Mouse (Mus musculus): ENCODE data around the gene Golga1. TPM values are rescaled to one million over a fixed set of nuclear protein-coding genes. Genes with fewer than 3 reads are reported as not detected.
"Not testable (repeated sequence)": the region's sequence is repeated elsewhere in the genome, so short reads cannot be mapped to it uniquely, and the experiment has no call there.

Golga1 gene
- polyA plus RNA-seq, 1 experiment from 2014 or later, result 34.6 TPM

GRCm38 (mm10) chr2:39011264-39011663, 54.1 kb downstream of the Golga1 start:
- H3K4me3 ChIP-seq (ENCODE audit: low read depth, low read length), result no peak overlapping the region
- H3K4me1 ChIP-seq (ENCODE audit: control insufficient read depth, insufficient read depth, low read length), result peaks cover 18% of the 10 kb centered on the region
- H3K4me2 ChIP-seq (ENCODE audit: low read depth, low read length), result no peak overlapping the region
- H3K27me3 ChIP-seq (ENCODE audit: control insufficient read depth, insufficient read depth, low read length), result no peaks in the 10 kb centered on the region
- H3K36me3 ChIP-seq (ENCODE audit: control insufficient read depth, insufficient read depth, low read length), result peaks cover 21% of the 10 kb centered on the region
- no peak overlapping the region for H3K27ac ChIP-seq (ENCODE audit: low read depth, low read length)
- ATAC-seq (ENCODE audit: low read depth), result no peak
- no peaks in the 10 kb centered on the region for H3K9me3 ChIP-seq (ENCODE audit: control insufficient read depth, low read length)
- H3K9ac ChIP-seq (replicated peaks; ENCODE audit: low read depth, low read length), result no peak overlapping the region

- not testable (repeated sequence) for H3K9ac ChIP-seq (replicated peaks; ENCODE audit: low read depth, low read length); H3K27ac ChIP-seq (ENCODE audit: low read depth, low read length); ATAC-seq (ENCODE audit: low read depth); H3K4me3 ChIP-seq (ENCODE audit: low read depth, low read length); H3K4me2 ChIP-seq (ENCODE audit: low read depth, low read length); H3K9me3 ChIP-seq (ENCODE audit: control insufficient read depth, low read length); H3K27me3 ChIP-seq (ENCODE audit: control insufficient read depth, insufficient read depth, low read length)
- Histone ChIP-seq H3K36me3 (ENCODE audit: control insufficient read depth, insufficient read depth, low read length) (peaks cover 11% of the 10 kb centered on the region), H3K4me1 (ENCODE audit: control insufficient read depth, insufficient read depth, low read length) (peaks cover 23% of the 10 kb centered on the region)
- 85% methylated on average over 5 of the region's 5 CpGs for WGBS
Observed at GRCm38 (mm10) chr2:39010144-39010543, 55.2 kb downstream of the Golga1 start.

GRCm38 (mm10) chr2:39008954-39009365, 56.4 kb downstream of the Golga1 start:
- Histone ChIP-seq H3K9me3 (ENCODE audit: control insufficient read depth, low read length) (no peaks in the 10 kb centered on the region), H3K27ac (ENCODE audit: low read depth, low read length) (peak overlapping the region; percentile 89; the same call in 1 of the 2 replicates), H3K9ac (replicated peaks; ENCODE audit: low read depth, low read length) (peak overlapping the region; percentile 81), H3K27me3 (ENCODE audit: control insufficient read depth, insufficient read depth, low read length) (no peaks in the 10 kb centered on the region), H3K4me3 (ENCODE audit: low read depth, low read length) (peak overlapping the region; percentile 82), H3K4me2 (ENCODE audit: low read depth, low read length) (peak overlapping the region; percentile 96), H3K36me3 (ENCODE audit: control insufficient read depth, insufficient read depth, low read length) (peaks cover 3% of the 10 kb centered on the region; the same call in 1 of the 2 replicates), H3K4me1 (ENCODE audit: control insufficient read depth, insufficient read depth, low read length) (peaks cover 27% of the 10 kb centered on the region)
- 26% methylated on average over 3 of the region's 3 CpGs for WGBS
- ATAC-seq (ENCODE audit: low read depth), result no peak

GRCm38 (mm10) chr2:39008350-39008851, 56.9 kb downstream of the Golga1 start:
- peak overlapping the region; percentile 89 for H3K27ac ChIP-seq (ENCODE audit: low read depth, low read length)
- H3K4me2 ChIP-seq (ENCODE audit: low read depth, low read length), result peak overlapping the region; percentile 96
- peak overlapping the region; percentile 82 for H3K4me3 ChIP-seq (ENCODE audit: low read depth, low read length)
- peaks cover 33% of the 10 kb centered on the region for H3K4me1 ChIP-seq (ENCODE audit: control insufficient read depth, insufficient read depth, low read length)
- no peaks in the 10 kb centered on the region for H3K9me3 ChIP-seq (ENCODE audit: control insufficient read depth, low read length)
- H3K36me3 ChIP-seq (ENCODE audit: control insufficient read depth, insufficient read depth, low read length), result no peaks in the 10 kb centered on the region; the same call in 1 of the 2 replicates
- ATAC-seq (ENCODE audit: low read depth), result peak; percentile 57
- peak overlapping the region; percentile 81 for H3K9ac ChIP-seq (replicated peaks; ENCODE audit: low read depth, low read length)
- no peaks in the 10 kb centered on the region for H3K27me3 ChIP-seq (ENCODE audit: control insufficient read depth, insufficient read depth, low read length)
- WGBS, result under 1% methylated on average over 25 of the region's 25 CpGs

GRCm38 (mm10) chr2:39007865-39008264, 57.5 kb downstream of the Golga1 start:
- peaks cover 38% of the 10 kb centered on the region for H3K4me1 ChIP-seq (ENCODE audit: control insufficient read depth, insufficient read depth, low read length)
- ATAC-seq (ENCODE audit: low read depth), result peak; percentile 88
- H3K9ac ChIP-seq (replicated peaks; ENCODE audit: low read depth, low read length), result peak overlapping the region; percentile 81
- H3K27ac ChIP-seq (ENCODE audit: low read depth, low read length), result peak overlapping the region; percentile 89
- under 1% methylated on average over 41 of the region's 44 CpGs for WGBS
- H3K4me2 ChIP-seq (ENCODE audit: low read depth, low read length), result peak overlapping the region; percentile 96
- peak overlapping the region; percentile 82 for H3K4me3 ChIP-seq (ENCODE audit: low read depth, low read length)
- H3K9me3 ChIP-seq (ENCODE audit: control insufficient read depth, low read length), result no peaks in the 10 kb centered on the region
- H3K36me3 ChIP-seq (ENCODE audit: control insufficient read depth, insufficient read depth, low read length), result peaks cover 5% of the 10 kb centered on the region
- H3K27me3 ChIP-seq (ENCODE audit: control insufficient read depth, insufficient read depth, low read length), result no peaks in the 10 kb centered on the region

GRCm38 (mm10) chr2:39006149-39006730, 59.1 kb downstream of the Golga1 start:
- Histone ChIP-seq H3K36me3 (ENCODE audit: control insufficient read depth, insufficient read depth, low read length) (peaks cover 14% of the 10 kb centered on the region), H3K4me1 (ENCODE audit: control insufficient read depth, insufficient read depth, low read length) (peaks cover 38% of the 10 kb centered on the region), H3K9ac (replicated peaks; ENCODE audit: low read depth, low read length) (0 out of 2 replicates have a peak overlapping the region, but pooled peaks have one; percentile 80), H3K4me2 (ENCODE audit: low read depth, low read length) (peak overlapping the region; percentile 92), H3K4me3 (ENCODE audit: low read depth, low read length) (peak overlapping the region; percentile 48; the same call in 1 of the 2 replicates), H3K27ac (ENCODE audit: low read depth, low read length) (no peak overlapping the region), H3K27me3 (ENCODE audit: control insufficient read depth, insufficient read depth, low read length) (no peaks in the 10 kb centered on the region), H3K9me3 (ENCODE audit: control insufficient read depth, low read length) (no peaks in the 10 kb centered on the region)
- ATAC-seq (ENCODE audit: low read depth), result no peak
- 93% methylated on average over 14 of the region's 14 CpGs for WGBS

GRCm38 (mm10) chr2:39005574-39006079, 59.7 kb downstream of the Golga1 start, which contains the start of gene Rpl35:
TSS of gene Rpl35 (minus strand) at chr2:39005624.
- H3K9me3 ChIP-seq (ENCODE audit: control insufficient read depth, low read length), result no peaks in the 10 kb centered on the region
- no peak for ATAC-seq (ENCODE audit: low read depth)
- H3K4me2 ChIP-seq (ENCODE audit: low read depth, low read length), result peak within 1 kb of the TSS; percentile 92
- peaks cover 19% of the 10 kb centered on the region for H3K36me3 ChIP-seq (ENCODE audit: control insufficient read depth, insufficient read depth, low read length)
- WGBS, result 12% methylated on average over 15 of the region's 15 CpGs
- no peaks in the 10 kb centered on the region for H3K27me3 ChIP-seq (ENCODE audit: control insufficient read depth, insufficient read depth, low read length)
- peak within 1 kb of the TSS; percentile 80 for H3K9ac ChIP-seq (replicated peaks; ENCODE audit: low read depth, low read length)
- peak within 1 kb of the TSS; percentile 48 for H3K4me3 ChIP-seq (ENCODE audit: low read depth, low read length)
- H3K27ac ChIP-seq (ENCODE audit: low read depth, low read length), result peak within 1 kb of the TSS; percentile 87
- peaks cover 38% of the 10 kb centered on the region for H3K4me1 ChIP-seq (ENCODE audit: control insufficient read depth, insufficient read depth, low read length)

- Histone ChIP-seq H3K9ac (replicated peaks; ENCODE audit: low read depth, low read length) (peak within 1 kb of the TSS; percentile 80), H3K4me1 (ENCODE audit: control insufficient read depth, insufficient read depth, low read length) (peaks cover 38% of the 10 kb centered on the region), H3K27ac (ENCODE audit: low read depth, low read length) (peak within 1 kb of the TSS; percentile 87), H3K9me3 (ENCODE audit: control insufficient read depth, low read length) (no peaks in the 10 kb centered on the region), H3K4me3 (ENCODE audit: low read depth, low read length) (peak within 1 kb of the TSS; percentile 48), H3K4me2 (ENCODE audit: low read depth, low read length) (peak within 1 kb of the TSS; percentile 92), H3K36me3 (ENCODE audit: control insufficient read depth, insufficient read depth, low read length) (peaks cover 26% of the 10 kb centered on the region), H3K27me3 (ENCODE audit: control insufficient read depth, insufficient read depth, low read length) (no peaks in the 10 kb centered on the region)
- ATAC-seq (ENCODE audit: low read depth), result peak; percentile 89
- 1% methylated on average over 54 of the region's 58 CpGs for WGBS
Observed at GRCm38 (mm10) chr2:39004880-39005435, 60.4 kb downstream of the Golga1 start, which contains the start of gene Arpc5l. TSS of gene Arpc5l (plus strand) at chr2:39005348.

GRCm38 (mm10) chr2:39004372-39004771, 61.0 kb downstream of the Golga1 start:
- Histone ChIP-seq H3K4me3 (ENCODE audit: low read depth, low read length) (peak overlapping the region; percentile 48), H3K27me3 (ENCODE audit: control insufficient read depth, insufficient read depth, low read length) (no peaks in the 10 kb centered on the region), H3K9me3 (ENCODE audit: control insufficient read depth, low read length) (no peaks in the 10 kb centered on the region), H3K9ac (replicated peaks; ENCODE audit: low read depth, low read length) (peak overlapping the region; percentile 80), H3K27ac (ENCODE audit: low read depth, low read length) (peak overlapping the region; percentile 87), H3K4me1 (ENCODE audit: control insufficient read depth, insufficient read depth, low read length) (peaks cover 34% of the 10 kb centered on the region), H3K36me3 (ENCODE audit: control insufficient read depth, insufficient read depth, low read length) (peaks cover 30% of the 10 kb centered on the region), H3K4me2 (ENCODE audit: low read depth, low read length) (peak overlapping the region; percentile 92)
- WGBS, result 0% methylated on average over 11 of the region's 11 CpGs
- 0 out of 2 replicates have a peak, but pooled peaks have one; percentile 0 for ATAC-seq (ENCODE audit: low read depth)

All from neural tube, embryonic 14.5 days (tissue).